Mouse (Mus musculus): Measurements from ENCODE around the gene Cep290.

Cep290 gene

DNA sequence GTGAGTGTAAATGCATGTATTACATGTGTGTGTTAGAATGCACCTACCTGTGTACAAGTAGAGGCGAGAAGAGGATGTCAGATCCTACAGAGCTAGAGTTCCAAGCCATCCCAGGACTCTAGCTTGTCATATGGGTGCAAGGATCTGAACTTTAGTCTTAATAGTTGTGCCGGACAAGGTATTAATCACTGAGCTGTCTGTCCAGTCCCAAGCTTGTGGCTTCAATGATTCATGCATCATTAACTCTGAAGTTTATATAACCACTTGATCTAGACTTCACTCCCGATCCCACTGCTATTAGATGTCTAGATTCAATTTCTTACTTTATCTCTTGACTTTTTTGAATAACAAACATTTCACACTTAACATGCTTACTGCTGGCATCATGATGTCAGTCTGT, 111.0 kb downstream of the Cep290 start:
- no peak for DNase-seq

GRCm38 (mm10) chr10:100603511-100603910, 116.2 kb downstream of the Cep290 start:
- no peak for DNase-seq

GRCm38 (mm10) chr10:100604254-100604653, 116.9 kb downstream of the Cep290 start:
- peak; percentile 57 to 63 for DNase-seq

- peak; percentile 76 to 82 for DNase-seq
Observed at GRCm38 (mm10) chr10:100617233-100617903, 130.0 kb downstream of the Cep290 start.

- DNase-seq, result peak; percentile 27 to 42
Observed at GRCm38 (mm10) chr10:100619474-100619873, 132.1 kb downstream of the Cep290 start.

- DNase-seq, result no peak
Observed at GRCm38 (mm10) chr10:100620040-100620439, 132.7 kb downstream of the Cep290 start.

- DNase-seq, result no peak
Observed at GRCm38 (mm10) chr10:100622494-100622893, 135.1 kb downstream of the Cep290 start.
